Mouse (Mus musculus): Measurements from ENCODE around the gene Sytl2.

The Sytl2 gene

GRCm38 (mm10) chr7:90457517-90457916, 155.5 kb downstream of the Sytl2 start:
- DNase-seq (ENCODE audit: low read depth, low spot score): peak; percentile 31
